Mouse (Mus musculus) B cell, adult 2 months (primary cell): ENCODE results near the gene Tspan32.

Source experiments
- DNase-seq, 2 experiments: peaks; one replicate each; pipeline ENCODE4 v3.0.0; 2022

Tspan32 gene

DNA sequence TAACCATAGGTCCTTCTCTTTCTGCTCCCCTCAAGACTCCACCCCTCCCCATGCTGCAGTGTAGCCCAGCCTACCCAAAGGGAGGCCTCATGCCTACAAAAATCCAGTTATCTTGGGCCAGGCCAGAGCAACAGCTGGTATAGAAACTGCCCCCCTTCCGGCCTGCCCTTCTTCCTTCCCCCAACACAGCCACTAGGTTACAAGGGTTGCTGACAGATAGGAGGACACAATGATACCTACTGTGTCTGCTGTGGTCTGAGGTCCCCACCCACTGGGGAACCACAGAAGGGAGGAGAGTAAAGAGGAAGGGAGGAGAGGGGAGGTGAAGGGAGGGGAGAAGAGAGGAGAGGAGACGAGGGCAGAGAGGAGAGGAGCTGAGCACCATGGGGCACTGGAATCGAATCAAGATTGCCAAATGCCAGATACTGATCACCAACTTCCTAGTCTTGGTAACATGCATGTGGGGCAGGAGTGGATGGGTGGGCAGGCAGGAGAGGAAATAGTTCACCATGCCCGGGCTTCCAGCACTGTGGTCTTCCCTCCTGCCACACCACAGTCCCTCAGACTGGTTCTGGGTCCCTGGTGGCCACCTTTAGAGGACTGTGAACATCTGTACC is at the start of gene Tspan32:
TSS of gene Tspan32 (plus strand) at position 320 of the 617 bp plus-strand sequence.
- DNase-seq = peak; percentile 62 to 64

DNA sequence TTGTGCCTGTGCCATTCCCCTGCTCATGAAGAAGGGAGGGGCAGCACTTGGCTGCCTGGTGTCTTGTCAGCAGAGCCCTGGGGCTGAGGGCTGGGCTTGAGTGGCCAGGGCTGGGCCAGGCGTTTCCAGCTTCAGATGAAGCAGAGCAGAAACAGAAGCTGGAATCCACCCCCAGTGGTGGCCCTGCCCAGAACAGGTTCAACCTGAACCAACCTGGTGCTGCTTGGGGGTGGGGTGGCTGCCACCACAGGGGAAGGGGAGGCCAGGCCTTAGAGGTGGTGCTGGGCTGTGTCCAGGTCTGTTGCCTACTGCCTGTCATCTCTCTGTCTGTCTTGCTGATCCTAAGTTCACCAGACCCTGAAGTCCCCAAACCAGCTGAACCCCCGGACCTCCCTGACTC is 48.8 kb upstream of the Tspan32 start:
- no peak for DNase-seq

DNA sequence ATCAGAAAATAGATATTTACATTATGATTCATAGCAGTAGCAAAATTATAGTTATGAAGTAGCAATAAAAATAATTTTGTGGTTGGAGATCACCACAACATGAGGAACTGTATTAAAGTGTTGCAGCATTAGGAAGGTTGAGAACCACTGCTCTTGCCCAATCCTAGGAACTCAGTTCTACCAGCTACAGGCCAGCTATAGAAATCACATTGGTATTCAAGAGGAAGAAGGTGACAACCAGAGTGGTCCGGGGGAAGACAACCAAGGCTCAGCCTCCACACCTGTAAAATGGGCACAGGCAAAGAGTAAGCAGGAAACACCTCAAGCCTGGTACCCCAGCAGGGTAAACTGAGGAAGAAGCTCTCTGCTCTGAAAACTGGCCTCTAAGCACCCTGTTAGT is 46.0 kb upstream of the Tspan32 start:
- no peak for DNase-seq

- DNase-seq = no peak
Measured at GRCm38 (mm10) chr7:142959752-142960151, 45.1 kb upstream of the Tspan32 start.

DNA sequence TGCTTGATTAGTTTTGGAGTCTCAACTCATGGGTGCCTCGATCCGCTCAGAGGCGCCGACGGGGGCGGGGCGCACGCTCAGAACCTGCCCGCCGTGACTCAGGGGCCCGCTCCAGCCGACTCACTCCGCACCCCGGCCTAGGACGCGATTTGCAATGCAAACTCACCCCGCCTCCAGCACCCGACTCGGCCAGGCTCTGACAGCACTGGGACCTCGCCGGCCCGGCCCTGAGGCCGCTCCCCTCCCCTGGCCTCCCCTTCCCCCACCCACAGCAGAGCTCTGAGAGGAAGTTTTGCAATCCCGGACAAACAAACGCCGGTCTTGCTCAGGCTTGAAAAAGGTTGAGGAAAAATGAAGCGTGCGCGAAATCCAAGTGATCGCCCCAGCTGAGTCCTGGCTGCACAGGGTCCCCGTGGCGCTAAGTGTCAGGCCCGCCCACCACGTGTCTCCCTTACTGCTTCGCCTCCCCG is 37.4 kb upstream of the Tspan32 start:
- no peak for DNase-seq

DNA sequence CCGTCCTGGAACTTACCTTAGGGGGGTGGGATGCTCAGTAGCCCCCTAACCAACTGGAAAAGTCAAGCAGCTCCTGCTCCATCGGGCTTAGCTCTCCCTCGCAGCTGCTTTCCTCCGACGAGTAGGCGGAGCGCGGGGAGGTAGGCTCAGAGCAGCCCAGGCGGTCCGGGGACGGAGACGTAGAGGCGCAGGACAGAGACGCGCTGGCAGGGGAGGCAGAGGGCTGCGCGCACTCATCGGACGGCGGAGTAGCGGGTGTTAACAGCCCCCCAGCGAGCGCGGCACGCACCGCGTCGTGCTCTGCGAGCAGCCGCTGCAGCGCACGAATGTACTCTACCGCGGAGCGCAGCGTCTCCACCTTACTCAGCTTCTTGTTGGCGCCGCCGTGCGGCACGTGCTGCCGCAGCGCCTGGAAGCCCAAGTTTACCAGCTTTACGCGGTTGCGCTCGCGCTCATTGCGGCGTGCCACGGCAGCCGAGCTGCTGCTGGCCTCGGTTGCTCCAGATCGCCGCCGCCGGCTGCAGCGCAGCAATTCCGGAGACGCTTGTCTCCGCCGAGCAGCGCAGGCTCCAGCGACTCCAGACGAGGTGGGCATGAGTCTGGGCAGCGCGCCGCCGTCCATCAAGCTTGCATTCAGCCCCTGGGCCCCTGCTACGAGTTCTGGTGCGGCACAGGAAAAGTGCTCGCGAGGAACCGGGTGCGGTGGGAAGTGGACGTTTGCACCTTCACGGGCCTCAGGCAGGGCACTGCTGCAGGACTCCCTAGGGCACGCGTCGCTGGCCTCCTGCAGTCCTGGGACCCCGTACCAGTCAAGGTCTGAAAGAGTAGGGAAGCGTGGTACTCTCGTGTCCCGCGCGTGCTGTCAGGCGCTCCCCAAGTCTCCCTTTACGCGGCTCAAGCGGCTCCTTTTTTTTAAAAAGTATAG is 36.7 kb upstream of the Tspan32 start:
- DNase-seq = no peak

DNA sequence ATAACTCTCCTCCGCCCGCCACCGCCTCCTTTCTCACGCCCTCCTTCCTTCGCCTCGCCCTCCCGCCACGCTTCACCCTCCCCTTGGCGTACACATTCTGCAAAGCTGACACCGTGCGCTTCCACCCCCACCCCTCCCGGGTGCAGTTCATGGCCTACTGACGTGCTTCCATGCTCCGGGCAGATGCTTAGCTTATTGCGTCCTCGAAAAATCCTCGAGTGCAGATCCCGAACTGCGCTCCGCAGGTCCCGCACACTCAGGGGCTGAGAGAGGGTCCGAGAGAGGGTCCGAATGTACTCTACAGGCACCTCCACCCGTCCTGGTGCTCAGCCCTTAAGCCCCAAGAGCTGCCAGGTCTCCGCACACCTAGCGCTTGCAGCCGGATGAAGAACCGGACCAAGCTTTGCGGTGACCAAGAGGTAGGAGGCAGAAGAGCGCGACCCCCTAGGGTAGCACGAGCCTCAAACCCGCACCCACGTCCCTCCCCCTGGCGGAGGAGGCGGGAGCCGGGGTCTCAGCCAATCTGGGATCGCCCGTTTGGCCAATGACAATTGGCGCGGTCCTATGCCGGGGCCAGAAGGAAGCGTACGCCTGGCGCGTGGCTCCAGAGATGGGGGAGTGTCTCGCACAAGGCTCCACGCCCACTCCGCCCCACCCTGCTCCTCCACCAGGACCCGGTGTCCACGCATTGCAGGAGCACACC is 35.9 kb upstream of the Tspan32 start, which contains the start of gene Ascl2:
TSS of gene Ascl2 (minus strand) at position 456 of the 703 bp plus-strand sequence.
- DNase-seq = no peak

DNA sequence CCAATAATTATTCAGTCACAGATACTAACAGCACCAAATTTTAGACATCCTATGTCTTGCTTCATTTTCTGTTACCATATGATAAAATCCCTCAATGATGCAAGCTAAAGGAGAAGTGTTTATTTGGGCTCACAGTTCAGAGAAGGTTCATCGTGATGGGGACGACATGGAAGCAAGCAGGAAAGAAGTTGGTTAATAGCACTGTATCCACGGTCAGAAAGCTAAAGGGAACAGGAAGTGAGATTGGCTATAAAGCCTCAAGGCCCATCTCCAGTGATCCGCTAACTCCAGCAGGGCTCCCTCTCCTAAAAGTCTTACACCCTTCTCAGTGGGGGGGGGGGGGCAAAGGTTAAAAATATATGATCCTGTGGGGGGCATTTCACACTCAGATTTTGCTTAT is 22.9 kb upstream of the Tspan32 start:
- DNase-seq = no peak

DNA sequence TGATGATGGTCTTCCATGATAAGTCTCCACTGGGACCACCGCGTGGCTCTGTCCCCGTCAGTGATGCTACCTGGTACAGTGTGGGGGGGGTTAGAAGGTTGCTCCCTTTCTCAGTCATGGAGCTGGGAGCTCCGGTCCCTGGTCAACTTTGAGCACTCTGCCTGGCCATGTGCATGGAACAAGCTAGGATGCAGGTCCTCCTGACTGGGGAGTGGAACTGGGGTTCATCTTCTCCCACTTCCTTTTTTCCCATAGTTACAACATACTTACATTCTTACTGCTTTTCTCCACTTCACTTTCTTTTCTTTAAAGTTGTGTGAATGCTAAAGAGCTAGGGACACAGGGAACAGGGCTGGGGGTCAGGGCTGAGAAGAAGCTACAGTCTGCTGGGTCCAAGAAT is 19.7 kb upstream of the Tspan32 start:
- DNase-seq = no peak

DNA sequence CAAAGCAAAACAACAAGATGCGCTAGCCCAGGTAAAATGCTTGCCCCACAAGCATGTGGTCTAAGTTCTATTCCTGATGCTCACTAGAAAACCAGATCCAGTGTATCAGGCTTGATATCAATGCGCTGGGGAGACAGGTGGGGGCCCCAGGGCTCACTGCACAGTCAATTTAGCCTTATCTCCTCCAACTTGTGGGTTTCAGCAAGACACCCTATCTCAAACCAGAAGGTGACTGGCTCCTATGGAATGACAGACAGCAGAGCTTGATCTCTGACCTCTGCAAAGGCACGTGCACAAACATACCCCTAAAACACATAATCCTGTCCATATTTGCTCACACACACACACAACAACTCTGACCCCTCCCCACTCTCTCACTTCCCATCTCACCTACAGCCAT is 17.1 kb upstream of the Tspan32 start:
- no peak for DNase-seq

GRCm38 (mm10) chr7:142995004-142995403 is 9.8 kb upstream of the Tspan32 start:
- no peak for DNase-seq

- DNase-seq = no peak
Measured at GRCm38 (mm10) chr7:142995630-142996338, 9.1 kb upstream of the Tspan32 start.

DNA sequence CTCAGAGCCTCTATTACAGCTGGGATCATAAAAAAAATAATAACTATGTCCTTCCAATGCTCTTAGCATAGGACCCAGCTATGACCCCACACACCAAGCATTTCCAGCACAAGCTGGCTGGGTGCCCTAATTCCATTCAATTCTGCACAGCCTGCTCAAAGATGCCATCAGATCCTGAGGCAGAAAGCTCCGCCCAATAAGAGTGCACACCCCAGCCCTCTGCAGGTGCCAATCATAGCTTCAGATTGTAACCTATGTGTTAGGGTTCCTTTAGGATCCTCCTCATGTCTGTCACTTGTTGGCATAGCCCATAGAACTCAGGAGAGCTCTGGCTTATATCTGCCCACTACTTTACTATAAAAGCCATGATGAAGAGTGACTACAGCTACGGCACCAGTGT is 7.8 kb upstream of the Tspan32 start:
- DNase-seq = no peak

DNA sequence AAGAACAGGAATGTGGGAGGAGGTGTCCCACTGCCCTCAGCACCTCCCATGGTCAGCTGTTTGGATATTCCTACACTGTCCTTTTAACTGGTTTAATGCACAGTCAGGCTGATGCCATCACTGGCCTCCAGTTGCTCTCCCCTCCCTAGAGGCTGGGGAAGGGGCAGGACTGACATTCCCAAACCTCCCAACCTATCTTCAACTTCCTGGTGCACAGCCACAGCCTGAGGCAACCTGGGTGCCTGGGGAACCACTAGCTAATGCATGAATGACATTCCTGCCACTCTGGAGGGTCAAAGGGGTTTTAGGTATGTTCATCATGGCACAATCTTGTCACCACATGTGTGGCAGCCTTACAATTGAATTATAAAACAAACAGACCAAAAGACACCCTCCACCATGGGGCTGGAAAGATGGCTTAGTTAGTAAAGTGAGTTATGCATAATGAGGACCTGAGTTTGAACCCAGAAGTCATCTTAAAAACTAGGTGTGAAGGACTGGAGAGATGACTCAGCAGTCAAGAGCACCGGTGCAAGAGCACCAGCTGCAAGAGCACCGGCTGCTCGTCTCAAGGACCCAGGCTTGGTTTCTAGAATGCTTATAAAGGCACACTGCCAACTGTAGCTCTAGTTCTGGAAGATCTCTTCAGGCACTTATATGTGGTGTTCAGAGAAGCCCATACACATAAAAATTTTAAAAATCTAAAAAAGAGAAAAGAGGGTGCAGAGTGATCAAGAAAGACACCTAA is 7.3 kb upstream of the Tspan32 start:
- DNase-seq = no peak

DNA sequence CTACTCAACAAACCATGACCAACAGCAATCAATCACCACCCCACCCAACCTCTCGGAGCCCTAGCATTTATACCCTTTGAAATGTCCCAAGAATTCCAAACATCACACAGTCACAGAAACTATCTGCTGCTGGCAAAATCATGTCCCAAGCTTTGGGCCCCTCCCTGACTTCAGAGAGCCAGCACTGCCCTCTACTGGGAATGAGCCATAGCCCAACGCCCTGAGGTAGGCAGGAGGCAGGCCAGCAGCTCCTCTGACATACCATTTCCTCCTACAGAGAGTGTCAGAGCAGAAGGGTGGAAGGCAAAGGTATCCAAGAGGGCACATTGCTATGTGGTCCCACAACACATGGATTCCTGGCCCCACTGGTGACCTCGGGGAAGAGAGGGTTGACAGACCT is 2.2 kb upstream of the Tspan32 start:
- peak; percentile 39 to 45 for DNase-seq

DNA sequence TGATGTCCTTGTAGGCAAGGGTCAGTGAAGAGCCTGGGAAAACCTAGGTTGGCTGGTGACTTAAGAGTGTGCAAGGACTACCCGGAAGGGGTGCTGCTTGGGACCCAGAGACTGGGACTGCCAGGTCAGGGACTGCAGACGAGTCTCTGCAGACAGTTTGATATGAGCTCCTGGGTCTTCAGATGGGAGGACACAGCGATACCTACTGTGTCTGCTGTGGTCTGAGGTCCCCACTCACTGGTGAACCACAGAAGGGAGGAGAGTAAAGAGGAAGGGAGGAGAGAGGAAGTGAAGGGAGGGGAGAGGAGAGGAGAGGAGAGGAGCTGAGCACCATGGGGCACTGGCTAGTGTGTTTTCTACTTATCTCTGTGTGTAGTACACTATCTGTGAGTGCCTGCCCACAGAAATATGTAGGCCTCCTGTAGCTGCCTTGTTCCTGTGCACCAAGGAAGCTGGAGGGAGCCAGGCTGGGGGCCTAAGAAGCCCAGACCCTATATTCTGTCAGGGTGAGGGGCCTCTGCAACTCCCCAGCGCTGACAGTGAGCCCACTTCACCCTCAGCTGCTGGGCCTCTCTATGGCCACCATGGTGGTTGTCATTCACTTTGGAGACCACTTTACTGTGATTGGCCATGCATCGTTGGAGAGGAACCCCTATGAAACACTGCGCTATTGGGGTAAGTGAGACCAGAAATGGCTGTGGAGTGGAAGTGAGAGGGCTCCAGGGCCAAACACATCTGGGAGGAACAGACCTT is 674 bp downstream of the Tspan32 start:
- DNase-seq = peak; percentile 42 to 45

DNA sequence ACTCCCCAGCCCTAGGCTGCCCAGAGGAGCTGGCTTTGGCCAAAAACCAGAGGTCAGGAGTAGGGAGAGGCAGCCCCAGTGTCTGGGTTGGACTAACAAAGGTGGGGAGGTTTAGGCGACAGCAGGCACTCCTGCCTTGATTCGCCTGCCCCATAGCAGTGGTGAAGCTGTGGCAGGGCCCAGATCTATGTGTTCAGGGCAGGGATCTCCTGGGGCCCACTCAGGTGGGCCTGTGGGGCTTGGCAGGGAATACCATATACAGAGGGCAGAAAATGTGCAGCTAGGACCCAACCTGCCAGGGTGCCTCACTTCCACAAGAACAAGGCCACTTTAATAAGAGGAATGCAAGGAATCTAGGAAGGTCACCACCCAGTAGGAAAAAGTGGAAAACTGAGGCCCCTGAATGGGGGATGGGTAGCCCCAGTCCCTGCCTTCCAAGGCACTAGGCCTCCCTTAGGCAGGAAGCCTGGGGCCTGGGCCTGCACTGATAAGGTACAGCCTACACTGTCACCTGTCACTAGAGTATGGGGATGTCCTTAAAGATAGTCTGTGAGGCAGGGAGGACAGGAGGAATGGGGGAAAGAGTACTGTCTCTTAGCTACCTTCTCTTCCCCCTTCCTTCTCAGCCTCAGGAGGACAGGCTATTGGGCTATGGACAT is 1.4 kb downstream of the Tspan32 start:
- DNase-seq = peak in 1 of 2 experiments; percentile 20

GRCm38 (mm10) chr7:143006756-143007598 is 2.1 kb downstream of the Tspan32 start:
- no peak for DNase-seq

- peak; percentile 97 for DNase-seq
Measured at GRCm38 (mm10) chr7:143007599-143008369, 2.9 kb downstream of the Tspan32 start.
